Mouse (Mus musculus) spleen, adult 2 months (tissue): Measurements from ENCODE around the gene Ptprm.

Experiments used
- CTCF ChIP-seq: fragments of 200-500 bp; IDR thresholded peaks from 2 replicates; pipeline ENCODE4 v1.5.1; 2011; ENCODE audit warnings: mild to moderate bottlenecking, inconsistent platforms; ENCODE audit not compliant: insufficient read depth, insufficient read length, insufficient replicate concordance; ENCODE audit errors: extremely low read depth
- POLR2A ChIP-seq: fragments of 200-500 bp; IDR thresholded peaks from 2 replicates; pipeline ENCODE4 v1.6.1; 2011; ENCODE audit warnings: low read depth, low read length, inconsistent platforms

- TF ChIP-seq CTCF, result no peak
- no peak for TF ChIP-seq POLR2A
Observed at GRCm38 (mm10) chr17:66894181-66894580, 460.1 kb downstream of the Ptprm start.
